Mouse (Mus musculus) thymus, postnatal 36 days (tissue): Measurements from ENCODE around the gene Dclre1a.
"Not testable (repeated sequence)": the region's sequence is repeated elsewhere in the genome, so short reads cannot be mapped to it uniquely, and the experiment has no call there.

Experiments
- DNase-seq, 2 experiments: peaks; one replicate each; pipeline ENCODE4 v3.0.0; 2022; ENCODE audit warnings: mixed read lengths in 2 of 2

Dclre1a gene

DNA sequence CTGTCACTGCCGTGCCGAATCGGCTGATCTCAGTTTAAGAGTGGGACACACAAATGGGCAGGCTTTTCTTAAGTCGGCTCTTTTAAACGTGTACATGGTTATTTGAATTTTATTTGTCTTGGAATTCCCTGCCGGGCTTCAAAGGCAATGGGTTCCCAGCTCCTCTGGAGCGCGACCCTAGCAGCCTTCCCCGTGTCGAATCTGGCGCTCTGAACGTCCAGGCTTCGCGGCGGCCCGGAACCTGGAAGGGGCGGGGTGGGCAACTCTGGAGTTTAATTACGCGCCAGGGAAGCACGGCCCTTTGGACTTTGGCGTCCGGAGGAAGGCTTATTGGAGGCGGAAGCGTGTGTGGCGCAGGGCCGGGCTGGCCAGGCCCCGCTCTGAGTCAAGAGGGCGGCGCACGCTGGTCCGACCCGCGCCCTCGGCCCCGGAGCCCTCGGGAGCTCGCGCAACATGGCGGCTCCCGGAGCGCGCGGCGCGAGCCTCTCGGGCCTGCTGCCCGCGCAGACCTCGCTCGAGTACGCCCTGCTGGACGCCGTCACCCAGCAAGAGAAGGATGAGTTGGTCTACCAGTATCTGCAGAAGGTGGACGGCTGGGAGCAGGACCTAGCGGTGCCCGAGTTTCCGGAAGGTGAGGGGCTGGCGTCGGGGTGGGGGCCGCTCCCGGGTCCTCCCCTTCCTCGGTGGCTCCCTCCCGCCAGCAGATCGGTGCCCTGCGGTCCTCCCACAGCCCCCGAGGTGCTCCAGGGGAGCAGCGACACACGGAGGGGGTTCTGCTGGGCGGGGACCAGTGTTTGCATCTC, 409 bp upstream of the Dclre1a start, which contains the start of gene Nhlrc2:
TSS of gene Nhlrc2 (plus strand) at position 32 of the 803 bp plus-strand sequence.
- DNase-seq = peak; percentile 73 to 78

DNA sequence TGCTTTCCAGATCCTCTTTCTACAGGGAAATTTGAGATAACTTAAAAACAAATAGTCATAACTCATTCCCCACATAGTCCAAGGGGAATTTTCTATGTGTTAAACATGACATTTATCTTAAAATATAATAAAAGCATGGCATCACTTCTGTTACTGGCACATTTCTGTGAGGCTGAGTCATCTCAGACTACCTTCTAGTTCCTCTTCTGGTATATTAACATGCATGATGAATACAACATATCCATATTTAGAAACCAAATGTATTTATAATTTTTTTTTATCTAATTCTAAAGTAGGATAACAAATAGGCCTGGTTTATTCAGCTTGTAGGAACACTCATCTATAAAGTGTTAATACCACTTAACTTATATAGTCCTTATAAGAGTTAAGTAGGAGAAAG, 2.0 kb downstream of the Dclre1a start:
- no peak for DNase-seq

DNA sequence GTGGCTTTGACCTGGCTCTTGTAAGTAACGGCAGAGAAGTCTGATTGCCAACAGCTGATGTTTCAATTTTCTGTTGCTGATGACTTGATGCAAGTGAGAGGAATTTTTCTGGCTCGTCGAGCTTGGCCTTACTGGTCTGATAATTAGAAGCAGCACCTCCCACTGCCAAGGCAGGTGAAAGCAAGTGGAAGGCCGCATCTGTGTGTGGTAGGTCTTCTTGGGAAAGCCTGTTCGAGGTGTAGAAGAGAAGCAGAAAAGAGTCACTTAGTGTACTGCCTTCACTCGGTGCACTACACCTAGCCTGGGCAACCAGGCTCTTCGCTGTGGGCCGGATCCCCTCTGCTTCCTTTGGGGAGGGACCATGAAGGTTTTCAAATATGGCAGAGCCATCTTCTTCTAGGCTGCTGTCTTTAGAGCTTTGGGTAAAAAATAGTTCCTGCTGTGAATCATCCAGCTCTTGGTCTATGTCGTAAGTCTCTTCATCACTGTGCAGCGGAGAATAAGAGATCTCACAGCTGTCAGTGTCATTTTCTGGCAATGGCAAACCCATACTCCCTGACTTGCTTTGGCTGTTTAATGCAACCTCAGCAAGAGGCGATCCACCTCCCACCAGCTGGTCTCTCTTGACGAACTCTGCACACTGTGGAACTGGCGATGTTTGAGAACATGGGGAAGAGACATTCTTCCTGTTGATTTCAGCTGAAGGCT, 3.2 kb downstream of the Dclre1a start:
- no peak for DNase-seq

DNA sequence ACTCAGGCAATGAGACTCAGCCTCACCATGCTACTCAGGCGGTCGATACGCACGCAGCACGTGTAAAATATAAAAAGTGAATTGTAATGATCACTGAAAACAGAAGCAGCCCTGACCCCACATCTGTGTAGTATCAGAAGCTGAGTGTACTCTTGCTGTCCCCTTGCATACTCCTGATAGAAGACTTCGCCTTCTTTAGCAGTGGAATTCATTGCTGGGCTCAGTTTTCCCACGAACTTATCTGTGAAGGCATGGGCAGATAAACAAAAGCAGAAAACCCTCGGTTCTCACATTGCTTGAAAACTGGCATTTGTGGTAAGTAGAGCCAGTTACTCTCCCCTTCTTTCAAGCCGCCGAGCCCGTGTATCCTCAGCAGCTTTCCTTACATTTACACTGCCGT, 4.7 kb downstream of the Dclre1a start:
- no peak for DNase-seq

DNA sequence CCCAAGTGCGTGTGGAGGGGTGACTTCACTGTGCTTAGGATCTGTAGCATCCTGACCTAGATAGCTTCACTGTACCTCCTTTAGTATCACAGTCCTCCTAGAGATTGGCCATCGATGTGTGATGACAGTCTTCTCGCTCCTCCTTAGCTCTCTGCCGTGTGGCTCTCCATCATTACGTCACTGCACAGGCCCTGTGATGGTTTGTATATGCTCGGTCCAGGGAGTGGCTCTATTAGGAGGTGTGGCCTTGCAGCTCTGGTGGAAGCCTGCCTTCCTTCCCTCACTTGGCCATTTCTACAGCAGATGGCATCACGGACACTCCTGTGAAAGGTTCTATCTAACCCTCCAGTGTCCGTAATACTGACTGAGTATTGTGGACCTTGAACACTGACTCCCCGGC, 12.3 kb downstream of the Dclre1a start:
- no peak for DNase-seq

DNA sequence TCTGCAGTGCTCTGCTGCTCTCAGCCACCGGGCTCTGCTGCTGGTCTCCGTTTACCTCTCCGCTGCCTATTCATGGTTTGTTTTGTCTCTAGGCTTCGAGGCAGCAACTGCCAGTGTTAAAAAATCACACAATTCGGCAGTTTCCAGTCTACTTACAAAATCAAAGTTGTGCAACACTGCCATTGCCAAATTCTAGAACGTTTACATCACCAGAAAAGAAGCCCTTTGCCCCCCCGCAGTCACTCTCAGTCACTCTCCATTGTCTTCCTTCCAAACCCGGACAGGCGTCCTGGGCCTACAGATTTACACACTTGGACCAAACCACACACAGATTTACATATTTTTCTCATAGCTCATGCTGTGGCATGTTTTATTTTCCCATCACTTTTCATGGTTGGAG, 13.0 kb downstream of the Dclre1a start:
- DNase-seq = no peak

DNA sequence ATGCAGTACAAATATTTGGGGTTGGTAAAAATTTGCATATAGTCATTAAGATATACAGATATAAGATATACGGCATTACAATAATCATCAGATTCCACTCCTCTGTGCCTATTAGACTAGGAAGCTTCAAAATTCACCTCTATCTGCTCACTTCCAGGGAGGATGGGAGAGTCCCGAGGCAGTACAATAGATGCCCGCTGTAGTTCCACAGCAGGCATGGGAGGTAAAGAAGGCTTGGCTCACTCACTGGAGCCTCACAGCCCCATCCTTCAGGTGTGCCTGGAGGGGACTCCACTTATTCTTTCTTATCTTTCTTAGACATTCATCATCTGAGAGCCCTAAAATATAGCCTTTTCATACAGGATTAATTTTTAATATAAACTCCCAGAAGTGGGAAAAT, 13.7 kb downstream of the Dclre1a start:
- no peak for DNase-seq

DNA sequence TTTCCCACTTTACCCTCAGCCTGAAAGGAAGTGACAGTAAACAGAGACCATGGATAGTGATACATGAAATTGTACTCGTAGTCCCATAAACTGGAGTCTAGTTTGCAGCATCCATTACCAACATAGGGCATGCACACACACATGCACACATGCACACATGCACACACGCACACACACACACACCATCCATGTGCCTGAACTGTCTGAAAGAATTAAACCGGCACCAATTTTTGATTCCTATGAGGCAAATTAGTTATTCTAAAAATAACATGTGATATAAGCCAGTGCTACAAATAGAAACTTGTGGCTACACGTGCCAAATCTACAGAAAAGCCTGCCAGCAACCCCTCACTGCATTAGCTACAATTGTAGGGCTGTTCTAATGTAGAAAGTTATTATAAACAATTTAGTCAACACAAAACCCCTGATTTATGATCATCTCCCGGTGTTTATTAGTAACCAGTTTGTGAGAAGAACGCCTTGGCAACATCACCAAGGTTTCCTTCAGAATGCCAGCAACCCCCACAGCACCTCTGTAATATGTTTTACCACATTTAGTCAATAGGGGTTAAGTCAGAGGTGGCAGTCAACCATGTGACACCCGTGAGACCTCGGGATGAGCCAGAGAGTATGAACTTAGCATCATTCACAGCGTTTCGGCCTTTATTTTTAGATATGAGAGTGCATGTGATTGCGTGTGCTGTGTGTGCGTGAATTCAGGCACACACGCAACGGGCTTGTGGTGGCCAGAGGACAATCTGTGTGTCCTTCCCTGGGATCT, 14.5 kb downstream of the Dclre1a start:
- DNase-seq = no peak

DNA sequence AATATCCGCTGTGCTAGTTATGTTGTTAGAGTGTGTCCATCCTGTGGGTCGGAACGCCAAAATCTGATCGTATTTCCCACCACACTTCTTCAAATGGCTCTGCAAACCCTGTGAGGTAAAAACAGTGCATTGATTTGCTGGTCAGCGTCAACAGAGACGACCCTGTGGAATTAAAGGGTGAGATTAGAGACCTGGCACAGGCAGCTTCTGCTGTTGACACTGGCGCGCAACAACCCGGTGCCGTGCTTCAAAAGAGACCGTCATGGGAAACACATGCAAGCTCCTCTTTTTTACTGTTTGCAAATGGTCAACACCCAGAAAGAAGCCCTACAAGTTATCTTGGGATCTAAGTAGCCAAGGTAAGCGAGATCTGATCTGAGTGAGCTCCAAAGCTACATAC, 16.8 kb downstream of the Dclre1a start:
- DNase-seq = no peak

DNA sequence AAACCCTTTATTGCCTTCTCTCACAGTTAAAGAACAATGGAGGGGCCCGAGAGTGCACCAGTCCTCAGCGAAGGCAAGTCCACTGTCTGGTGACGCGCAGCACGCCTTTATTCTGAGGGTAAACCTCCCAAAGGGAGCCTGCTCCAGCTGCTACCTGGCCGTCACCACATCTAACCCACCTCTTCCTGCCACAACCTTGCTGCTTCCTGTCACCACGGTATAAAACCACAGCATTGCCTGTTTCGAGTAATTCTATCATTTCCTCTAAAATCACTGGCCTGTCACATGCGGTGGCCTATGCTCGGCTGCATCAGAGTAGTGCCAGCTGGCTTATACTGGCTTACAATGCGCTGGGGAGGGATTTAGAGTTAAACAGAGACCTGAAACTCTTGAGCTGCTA, 17.5 kb downstream of the Dclre1a start:
- not testable (repeated sequence) for DNase-seq

DNA sequence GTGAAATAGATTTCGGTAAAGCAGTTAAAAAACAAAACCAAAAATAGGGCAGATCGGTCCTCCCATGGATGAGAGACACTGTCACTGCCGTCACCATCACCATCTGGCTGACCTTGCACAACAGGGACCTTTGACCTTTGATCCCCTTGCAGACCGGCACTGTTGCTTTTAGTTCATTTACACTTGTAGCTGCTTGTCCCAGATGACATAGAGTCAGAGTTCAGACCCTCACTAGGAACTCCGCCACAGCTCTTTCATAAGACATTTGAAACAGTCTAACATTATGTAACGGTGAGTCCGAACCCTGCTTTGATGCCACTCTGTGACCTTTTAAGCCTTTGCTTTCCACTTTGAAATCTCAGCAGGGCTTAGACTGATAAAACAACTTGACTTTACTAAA, 28.6 kb downstream of the Dclre1a start:
- not testable (repeated sequence) for DNase-seq

DNA sequence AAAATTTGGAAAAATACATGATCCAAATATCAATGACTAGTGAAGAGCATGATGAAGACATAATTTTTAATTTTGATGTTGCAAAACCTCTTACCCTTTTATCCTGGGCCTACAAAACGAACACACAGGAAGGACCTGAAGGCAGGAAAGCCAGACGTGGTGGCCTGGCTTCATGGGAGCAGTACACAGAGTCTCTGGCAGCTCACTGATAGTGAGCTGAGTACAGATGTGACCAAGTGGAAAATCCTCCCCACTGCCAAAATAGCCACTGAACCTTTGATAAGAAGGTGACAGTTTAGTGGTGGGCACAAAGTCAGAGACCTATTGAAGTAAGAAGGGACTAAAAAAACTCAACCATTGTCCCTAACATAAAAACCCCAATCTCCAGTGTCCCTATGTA, 34.5 kb downstream of the Dclre1a start:
- not testable (repeated sequence) for DNase-seq

DNA sequence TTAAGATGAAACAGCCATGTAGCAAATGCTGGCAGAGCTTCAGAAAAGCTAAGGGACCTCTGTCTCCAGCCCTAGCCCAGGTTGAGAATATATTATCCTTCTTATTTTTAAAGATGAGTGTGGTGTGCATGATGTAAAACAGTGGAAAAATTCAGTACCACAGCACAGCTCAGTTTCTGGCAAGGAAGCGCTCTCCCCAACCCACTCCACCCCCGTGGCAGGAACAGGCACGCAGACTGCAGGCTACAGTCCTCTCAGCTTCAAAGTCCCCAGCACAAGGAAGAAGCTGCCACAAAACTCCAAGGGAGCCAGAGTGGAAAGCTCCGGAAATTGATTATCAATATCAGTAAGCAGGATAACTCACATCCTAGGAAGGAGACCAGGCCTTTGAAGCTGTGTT, 36.8 kb downstream of the Dclre1a start:
- not testable (repeated sequence) for DNase-seq

DNA sequence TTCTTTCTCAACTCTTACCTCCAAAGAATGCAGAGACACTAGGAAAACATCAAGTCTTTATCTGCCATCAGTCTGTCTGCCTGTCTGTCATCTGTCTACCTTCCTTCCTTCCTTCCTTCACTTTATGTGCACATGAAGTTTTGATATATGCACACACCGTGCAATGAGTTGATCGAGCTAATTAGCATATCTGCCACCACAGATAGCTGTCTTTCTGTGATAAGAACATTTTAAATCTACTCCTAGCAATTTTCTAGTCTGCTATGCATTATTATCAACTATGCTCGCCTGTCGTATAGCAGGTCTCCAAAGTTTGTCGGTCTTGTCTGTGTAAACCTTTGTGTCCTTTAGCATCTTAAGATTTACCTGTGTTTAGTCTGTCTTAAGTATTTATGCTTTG, 44.5 kb downstream of the Dclre1a start:
- DNase-seq = not testable (repeated sequence)

DNA sequence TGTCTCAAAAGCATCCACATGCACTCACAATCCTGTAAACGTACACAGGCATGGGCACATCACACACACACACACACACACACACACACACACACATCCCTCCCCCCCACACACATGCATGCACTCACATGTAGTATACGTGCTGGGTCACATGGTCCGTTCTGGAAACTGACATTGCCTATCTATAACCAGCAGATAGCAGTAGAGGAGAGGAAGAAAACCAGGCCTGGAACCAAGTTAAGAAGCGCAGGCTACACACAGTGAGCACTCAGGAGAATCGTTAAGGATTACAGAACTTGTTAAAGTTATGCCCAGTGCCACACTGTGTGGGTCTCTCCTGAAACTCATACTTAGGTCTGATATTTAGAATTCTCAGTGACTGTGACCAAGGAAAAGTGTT, 45.0 kb downstream of the Dclre1a start:
- DNase-seq = not testable (repeated sequence)

DNA sequence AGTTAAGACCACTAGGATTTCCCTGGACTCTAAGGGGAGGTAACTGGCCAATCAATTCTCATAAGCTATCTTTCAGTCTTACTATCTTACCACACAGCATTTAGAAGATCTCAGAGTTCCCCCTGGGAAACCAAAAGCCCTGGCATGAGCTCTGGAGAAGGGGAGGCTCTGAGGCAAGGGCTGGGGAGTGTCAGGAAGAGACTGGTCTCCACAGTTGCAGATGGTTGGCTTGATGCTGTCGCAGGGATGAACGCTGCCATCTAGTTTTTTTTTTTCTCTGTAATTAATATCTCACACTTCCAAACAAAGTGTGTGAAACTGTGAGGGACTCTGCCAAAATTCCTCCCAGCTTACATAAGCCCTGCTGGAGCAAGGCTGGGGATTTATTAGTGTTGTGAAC, 53.9 kb downstream of the Dclre1a start:
- not testable (repeated sequence) for DNase-seq

DNA sequence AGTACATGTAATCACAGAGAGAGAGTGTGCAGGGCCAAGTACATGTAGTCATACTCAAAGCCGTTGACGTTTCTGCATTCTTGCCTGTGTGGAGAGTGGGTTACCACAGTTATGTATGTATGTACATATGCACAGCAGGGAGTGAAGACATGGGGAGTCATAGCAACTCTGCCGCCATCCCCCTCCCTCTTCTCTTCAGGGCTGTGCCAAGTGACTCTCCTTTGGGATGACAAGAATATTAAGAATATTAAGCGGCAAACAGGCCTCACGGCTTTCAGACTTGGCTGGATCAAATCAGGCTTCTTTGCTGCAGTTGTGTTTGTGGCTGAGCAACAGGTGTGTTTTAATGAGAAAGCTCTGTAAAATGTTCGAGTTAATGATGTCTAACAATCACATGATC, 58.4 kb downstream of the Dclre1a start:
- DNase-seq = no peak

DNA sequence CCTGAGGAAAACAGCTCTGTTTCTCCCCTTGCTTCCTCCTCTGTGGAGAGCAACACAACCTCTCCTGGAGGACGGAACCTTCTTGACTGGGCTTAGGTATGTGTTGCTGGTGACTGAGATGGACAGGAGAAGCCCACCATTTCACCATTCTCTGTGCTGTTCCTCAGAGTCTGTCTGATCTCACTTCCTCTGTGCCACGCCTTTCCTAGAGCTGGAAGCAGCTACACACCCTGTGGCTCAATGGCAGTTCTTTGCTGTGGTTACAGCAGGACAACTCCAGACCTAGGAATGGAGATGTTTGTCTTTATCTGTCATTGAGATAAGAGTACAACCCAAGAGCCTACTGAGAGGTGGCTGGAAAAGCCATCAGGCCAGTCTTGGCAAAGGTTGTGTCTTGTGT, 60.7 kb downstream of the Dclre1a start:
- DNase-seq = no peak

DNA sequence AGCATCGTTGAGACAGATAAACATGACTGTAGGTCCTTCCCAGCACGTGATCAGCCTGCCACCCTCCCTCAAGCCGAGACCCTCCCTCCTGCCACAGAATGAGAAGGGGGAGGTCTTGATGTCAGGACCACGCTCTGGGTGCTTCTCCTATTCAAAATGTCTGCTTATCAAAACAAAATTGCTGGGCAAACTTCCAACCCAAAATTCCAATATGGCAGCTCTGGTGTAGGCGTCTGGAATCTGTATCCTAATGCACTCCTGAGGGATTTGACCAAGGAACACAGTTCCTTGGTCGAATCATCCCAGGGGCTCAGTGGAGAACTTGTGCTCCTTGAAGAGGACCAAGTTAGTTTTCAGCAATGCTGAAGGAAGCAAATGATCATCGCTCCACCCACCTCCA, 61.1 kb downstream of the Dclre1a start:
- DNase-seq = no peak

DNA sequence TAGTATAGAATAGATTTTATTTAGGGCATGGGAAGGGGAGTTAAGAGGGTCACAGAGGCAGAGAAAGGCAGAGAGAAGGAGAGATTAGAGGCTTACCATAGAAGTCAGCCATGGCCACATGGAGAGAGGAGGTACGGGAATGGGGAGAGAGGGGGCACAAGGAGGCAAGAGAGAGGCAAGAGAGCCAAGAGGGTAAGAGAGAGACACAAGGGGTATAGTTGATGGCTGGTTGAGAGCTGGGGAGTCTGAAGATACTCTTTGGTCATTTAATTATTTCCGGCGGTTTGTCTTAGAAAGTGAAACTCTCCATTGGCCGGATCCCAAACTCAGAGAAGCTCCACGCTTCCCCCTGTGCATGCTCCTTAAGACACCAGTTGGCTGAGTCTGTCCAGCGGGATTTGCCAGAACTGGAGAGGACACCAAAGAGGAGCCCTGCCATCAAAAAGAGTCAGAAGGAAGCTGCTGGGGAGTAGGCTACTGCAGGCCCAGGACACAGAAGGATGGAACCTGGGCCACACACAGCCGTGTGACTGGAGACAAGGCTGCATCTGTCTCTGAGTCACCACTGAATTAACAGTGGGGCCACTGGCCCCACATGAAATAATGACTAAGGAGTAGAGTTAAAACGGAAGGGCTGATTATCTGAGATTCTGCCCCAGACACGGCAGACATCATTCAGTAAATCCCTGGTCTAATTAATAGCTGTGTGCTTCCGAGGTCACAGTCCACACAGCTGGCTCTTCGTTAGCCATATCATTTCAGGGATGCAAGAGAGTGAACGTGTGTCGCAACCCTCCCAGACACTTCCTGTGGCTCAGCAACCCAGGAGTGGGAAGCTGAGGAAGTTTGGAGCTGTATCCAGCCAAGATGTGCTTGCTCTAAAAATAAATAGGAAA, 62.4 kb downstream of the Dclre1a start:
- no peak for DNase-seq

DNA sequence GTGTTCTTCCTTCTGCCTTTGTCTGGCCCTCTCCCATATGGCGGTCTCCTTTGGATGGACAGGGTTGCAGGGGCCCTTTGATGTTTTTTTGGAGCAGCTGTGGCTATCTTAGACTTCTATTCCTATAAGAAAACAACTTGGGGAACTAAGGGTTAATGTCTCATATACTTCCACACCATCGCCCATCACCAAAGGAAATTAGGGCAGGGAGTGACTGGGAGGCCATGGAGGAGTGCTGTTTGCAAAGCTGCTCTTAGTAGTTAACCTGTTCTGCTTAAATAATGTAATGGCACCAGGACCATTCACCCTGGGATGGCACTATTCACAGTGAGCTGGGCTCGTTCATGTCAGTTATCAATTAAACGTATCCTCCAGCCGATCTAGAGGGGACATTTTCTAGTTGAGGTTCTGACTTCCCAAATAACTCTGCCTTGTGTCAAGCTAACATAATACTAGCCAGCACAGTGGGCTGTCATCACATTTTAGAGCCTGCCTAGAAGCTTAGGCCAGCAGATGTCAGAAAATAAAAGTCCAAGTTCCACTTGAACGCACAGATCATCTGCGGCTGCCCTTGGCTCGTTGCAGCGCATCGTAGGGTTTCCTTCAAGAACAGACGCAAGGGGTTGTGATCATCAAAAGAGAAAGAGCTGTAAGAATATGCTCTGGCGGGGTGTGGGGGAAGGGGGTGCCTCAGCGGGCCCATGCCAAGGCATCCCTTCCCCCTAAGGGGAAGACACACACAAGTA, 63.2 kb downstream of the Dclre1a start:
- DNase-seq = no peak
